In genomic region chr13:41807815-41808214, GRCm38 (mm10) we compare ENCODE assay signal across 21 mouse cellular contexts. TPM values are rescaled to one million over a fixed set of nuclear protein-coding genes. Genes with fewer than 3 reads are reported as not detected.
DNase-seq lines count a peak whose midpoint lies in the region; ATAC-seq and TF ChIP-seq lines count a peak whose summit lies in the region.
"Had no signal": no experiment of that assay in that cellular context is flagged by ENCODE, and none has a peak within 500 bp of the region (broad histone marks: within the 10 kb centered on the region; RNA-seq: fewer than 3 reads in every experiment).

No protein-coding gene starts in this region.

- TF ChIP-seq CTCF in left cerebral cortex, adult 2 months (IDR thresholded peaks at IDR 0.05) = no peak

- DNase-seq in heart, postnatal 10 days = no peak
- DNase-seq in left cerebral cortex, adult 2 months (ENCODE audit: extremely low spot score in 1 of 2, low spot score in 2 of 2) = no peak
- DNase-seq in left cerebral cortex, adult 8-10 months (ENCODE audit: low spot score in 2 of 2) = no peak
- DNase-seq in forebrain, embryonic 10.5 days (ENCODE audit: extremely low spot score, low spot score) = no peak
- no peak for DNase-seq in right cerebral cortex, postnatal 36 days (ENCODE audit: low spot score in 2 of 2)
- DNase-seq in adrenal gland, adult 18-20 months (ENCODE audit: low spot score in 2 of 2) = no peak
- DNase-seq: adrenal gland, postnatal 10 days; cerebellum, adult 11 months; cerebellum, postnatal 14 days; lung, adult 2 months; lung, postnatal 4 days; right cerebral cortex, postnatal 25 days; thymus, postnatal 4 days had no signal

- H3K36me3 ChIP-seq in heart, embryonic 12.5 days = no peaks in the 10 kb centered on the region
- H3K36me3 ChIP-seq in forebrain, embryonic 10.5 days (replicated peaks) = no peaks in the 10 kb centered on the region
- no peaks in the 10 kb centered on the region for H3K36me3 ChIP-seq in hindbrain, embryonic 16.5 days (ENCODE audit: control insufficient read depth, insufficient read depth, low read length)
- H3K36me3 ChIP-seq: kidney, embryonic 15.5 days; limb, embryonic 10.5 days; neural tube, embryonic 12.5 days had no signal

- H3K27me3 ChIP-seq in heart, embryonic 12.5 days (replicated peaks) = no peaks in the 10 kb centered on the region
- H3K27me3 ChIP-seq in forebrain, embryonic 10.5 days (ENCODE audit: poor library complexity, severe bottlenecking) = no peaks in the 10 kb centered on the region
- no peaks in the 10 kb centered on the region; the same call in 1 of the 2 replicates for H3K27me3 ChIP-seq in hindbrain, embryonic 16.5 days (replicated peaks; ENCODE audit: control insufficient read depth, insufficient read depth, low read length)
- H3K27me3 ChIP-seq: kidney, embryonic 15.5 days; neural tube, embryonic 12.5 days had no signal

- peak overlapping the region; percentile 12; the same call in 1 of the 2 replicates for H3K27ac ChIP-seq in heart, embryonic 12.5 days (ENCODE audit: poor library complexity, severe bottlenecking)
- peak overlapping the region; percentile 13; the same call in 1 of the 2 replicates for H3K27ac ChIP-seq in left cerebral cortex, adult 2 months
- peak overlapping the region; percentile 79 for H3K27ac ChIP-seq in forebrain, embryonic 10.5 days
- H3K27ac ChIP-seq in hindbrain, embryonic 16.5 days (ENCODE audit: low read depth, low read length) = peak overlapping the region; percentile 60
- H3K27ac ChIP-seq: kidney, embryonic 15.5 days; limb, embryonic 10.5 days; neural tube, embryonic 12.5 days; stomach, postnatal 0 days had no signal

- ATAC-seq in heart, embryonic 12.5 days (ENCODE audit: insufficient number of reproducible peaks, low FRiP score) = no peak
- ATAC-seq in hindbrain, embryonic 16.5 days = peak; percentile 55

- H3K4me2 ChIP-seq in heart, embryonic 12.5 days = no peak overlapping the region
- no peak overlapping the region for H3K4me2 ChIP-seq in hindbrain, embryonic 16.5 days (ENCODE audit: low read length)
- H3K4me2 ChIP-seq: kidney, embryonic 15.5 days; liver, embryonic 11.5 days; neural tube, embryonic 12.5 days had no signal

- no peak overlapping the region for H3K9ac ChIP-seq in heart, embryonic 12.5 days
- H3K9ac ChIP-seq in hindbrain, embryonic 16.5 days (ENCODE audit: low read depth, low read length) = no peak overlapping the region
- H3K9ac ChIP-seq: kidney, embryonic 15.5 days; neural tube, embryonic 12.5 days had no signal

- H3K4me3 ChIP-seq in heart, embryonic 12.5 days = no peak overlapping the region
- no peak overlapping the region for H3K4me3 ChIP-seq in left cerebral cortex, adult 2 months
- H3K4me3 ChIP-seq in forebrain, embryonic 10.5 days = no peak overlapping the region
- H3K4me3 ChIP-seq in hindbrain, embryonic 16.5 days (ENCODE audit: low read length) = no peak overlapping the region
- H3K4me3 ChIP-seq: erythroblast, embryonic 14.5 days; kidney, embryonic 15.5 days; limb, embryonic 10.5 days; neural tube, embryonic 12.5 days had no signal

- no peaks in the 10 kb centered on the region for H3K9me3 ChIP-seq in heart, embryonic 12.5 days (replicated peaks)
- H3K9me3 ChIP-seq in forebrain, embryonic 10.5 days = no peaks in the 10 kb centered on the region
- no peaks in the 10 kb centered on the region for H3K9me3 ChIP-seq in hindbrain, embryonic 16.5 days (ENCODE audit: control insufficient read depth, low read length)
- H3K9me3 ChIP-seq: kidney, embryonic 15.5 days; limb, embryonic 10.5 days; neural tube, embryonic 12.5 days had no signal

- intact Hi-C loops in heart, postnatal 10 days (cut with DNase I) = no loop called here
- intact Hi-C loops in left cerebral cortex, adult 2 months (cut with DNase I) = no loop called here

- WGBS in heart, embryonic 12.5 days = 33% methylated on average over 4 of the region's 4 CpGs
- WGBS in forebrain, embryonic 10.5 days = 73% methylated on average over 4 of the region's 4 CpGs
- 36% methylated on average over 4 of the region's 4 CpGs for WGBS in hindbrain, embryonic 16.5 days

- H3K4me1 ChIP-seq in heart, embryonic 12.5 days (replicated peaks) = peaks cover 11% of the 10 kb centered on the region; the same call in 1 of the 2 replicates
- peaks cover 24% of the 10 kb centered on the region for H3K4me1 ChIP-seq in forebrain, embryonic 10.5 days
- H3K4me1 ChIP-seq in hindbrain, embryonic 16.5 days (ENCODE audit: control insufficient read depth, insufficient read depth, low read depth, low read length) = no peaks in the 10 kb centered on the region
- H3K4me1 ChIP-seq: limb, embryonic 10.5 days; neural tube, embryonic 12.5 days had no signal

RNA-seq across cellular contexts. Expression of gene Adtrp, which starts 39.7 kb away (rescaled TPM):
- polyA plus RNA-seq in heart, embryonic 12.5 days (2016; fragmentation: Nextera tagmentation; extraction: Ambion mirVana) = not detected in 2 replicates
- total RNA-seq in heart, postnatal 10 days (2021) = 1 to 10 TPM; 1.9 to 8.5 TPM
- total RNA-seq in left cerebral cortex, adult 2 months (2021) = not detected
- total RNA-seq in left cerebral cortex, adult 8-10 months (2022) = under 1 TPM in 2 of 4 experiments, not detected in 2; 0.33 to 0.43 TPM
- 0.75 TPM in 1 of 2 replicates, not detected in the other for polyA plus RNA-seq in forebrain, embryonic 10.5 days (2016; fragmentation: Nextera tagmentation; extraction: Ambion mirVana)
- 0.36 TPM in 1 of 2 replicates, not detected in the other for polyA plus RNA-seq in hindbrain, embryonic 16.5 days (2015; fragmentation: Nextera tagmentation; extraction: Ambion mirVana)
- total RNA-seq in adrenal gland, adult 18-20 months (2021) = 10 to 100 TPM; 27.2 to 36.0 TPM
- polyA plus RNA-seq: erythroblast, embryonic 14.5 days; limb, embryonic 10.5 days had no signal

Comparison
In these comparisons a context has a peak if more than half of its experiments do, and no peak if none do; other contexts are left out.
1. H3K27ac ChIP-seq: peak in every context shown above with its lines; median percentile 79 in forebrain, embryonic 10.5 days; 60 in hindbrain, embryonic 16.5 days; 13 in left cerebral cortex, adult 2 months; 12 in heart, embryonic 12.5 days.